Mouse (Mus musculus): Measurements from ENCODE around the gene Ppp1r15a. TPM values are rescaled to one million over a fixed set of nuclear protein-coding genes. Genes with fewer than 3 reads are reported as not detected.
A peak's percentile ranks its signal among the peaks of the same experiment; 100 is the strongest.

Gene Ppp1r15a
- 99.5 and 119 TPM in 2 replicates for polyA plus RNA-seq (2012; rRNA removed)

DNA sequence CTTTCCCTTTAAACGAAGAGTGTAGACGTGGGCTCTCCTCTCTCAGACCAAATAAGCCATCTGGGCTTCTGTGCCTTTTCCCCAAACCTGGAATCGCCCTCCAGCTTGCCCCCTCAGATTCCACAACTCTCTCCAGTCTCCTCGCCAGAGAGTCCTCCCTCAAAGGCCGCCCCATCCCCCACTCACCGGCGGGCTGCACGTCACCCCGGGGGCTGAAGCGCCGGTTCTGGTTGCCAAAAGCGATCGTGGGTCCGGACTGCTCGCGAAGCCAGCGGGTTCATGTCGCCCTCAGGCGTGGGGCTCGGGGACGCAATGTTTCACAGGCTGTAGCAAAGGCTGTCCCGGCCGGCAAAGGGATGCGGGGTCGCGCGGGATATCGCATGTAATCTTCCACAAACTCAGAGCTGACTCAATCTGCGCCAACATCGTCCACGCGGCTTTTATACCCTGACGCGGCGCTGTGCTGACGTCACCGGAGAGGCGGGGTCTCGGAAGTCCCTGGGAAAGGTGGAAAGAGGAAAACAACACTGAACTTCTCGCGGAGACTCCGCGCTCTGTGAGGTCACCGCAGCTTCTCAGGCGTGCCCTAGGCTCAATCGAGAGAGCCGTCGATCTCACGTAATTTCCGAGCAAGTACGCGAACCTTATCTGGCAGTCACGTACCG, at the start of gene Ppp1r15a, which contains the start of gene Plekha4:
TSS of gene Ppp1r15a (minus strand) at position 460 of the 665 bp plus-strand sequence.
TSS of gene Plekha4 (plus strand) at position 522 of the 665 bp plus-strand sequence.
- peak; percentile 90 to 95 for DNase-seq (ENCODE audit: low read depth in 1 of 2, low spot score in 2 of 2)
- Histone ChIP-seq H3K27me3 (ENCODE audit: control insufficient read depth, insufficient read depth, low read length) (no peaks in the 10 kb centered on the region), H3K4me1 (ENCODE audit: control insufficient read depth, insufficient read depth, insufficient read length) (peaks cover 6% of the 10 kb centered on the region; the same call in 1 of the 2 replicates), H3K4me3 (ENCODE audit: extremely low read depth, insufficient read depth, insufficient read length) (peak within 1 kb of the TSS; percentile 85), H3K27ac (ENCODE audit: insufficient read depth, low read length) (peak within 1 kb of the TSS; percentile 95), H3K36me3 (ENCODE audit: control insufficient read depth, insufficient read depth, low read length) (peaks cover 7% of the 10 kb centered on the region)
- TF ChIP-seq POLR2A (IDR thresholded peaks at IDR 0.05; ENCODE audit: low read depth, low read length) (peak; percentile 95), CTCF (IDR thresholded peaks at IDR 0.05; ENCODE audit: extremely low read depth, insufficient read depth, insufficient read length, insufficient replicate concordance) (no peak)
- under 1% methylated on average over 54 of the region's 54 CpGs for whole genome bisulfite sequencing

DNA sequence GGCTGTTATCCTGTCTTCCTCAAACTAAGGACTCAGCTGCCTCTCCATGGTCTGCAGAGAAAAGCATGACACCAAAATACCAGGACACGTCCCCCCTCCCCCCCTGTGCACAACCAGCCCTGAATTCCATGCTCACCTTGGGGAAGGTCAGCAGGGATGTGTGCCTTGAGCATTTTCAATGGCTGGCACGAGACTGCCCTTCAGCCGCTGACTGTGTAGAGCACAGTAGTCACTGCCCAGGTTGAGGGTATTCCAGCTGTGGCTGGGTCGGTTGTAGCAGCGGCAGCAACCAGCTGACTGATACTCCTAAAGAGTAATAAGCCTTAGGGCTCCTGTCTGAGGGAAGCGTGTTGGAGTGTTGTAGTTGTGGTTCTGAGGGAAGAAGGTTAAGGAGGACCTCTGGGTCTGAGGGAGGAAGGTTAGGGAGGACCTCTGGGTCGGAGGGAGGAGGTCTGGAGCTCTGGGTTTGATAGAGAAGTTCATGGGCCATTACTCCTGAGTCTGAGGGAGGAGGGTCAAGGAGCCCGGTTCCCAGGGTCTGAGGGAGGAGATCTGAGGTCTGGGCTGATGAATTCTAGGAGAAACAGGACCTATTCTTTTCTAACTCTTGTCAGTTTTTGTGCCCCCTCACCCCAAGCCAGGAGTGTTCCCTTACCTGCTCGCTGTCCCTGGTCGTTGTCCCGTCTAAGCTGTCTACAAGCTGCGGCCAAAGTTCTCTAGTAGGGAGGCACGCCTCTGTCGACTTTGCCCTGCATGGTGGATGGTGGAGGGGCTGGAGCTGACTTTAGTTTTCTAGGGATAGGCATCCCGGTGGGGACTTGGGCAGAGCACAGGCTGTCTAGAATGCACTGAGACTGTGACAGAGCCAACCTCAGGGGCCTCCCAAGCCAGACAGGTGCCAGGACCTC, 48.7 kb upstream of the Ppp1r15a start:
- Histone ChIP-seq H3K4me3 (ENCODE audit: extremely low read depth, insufficient read depth, insufficient read length) (no peak overlapping the region), H3K4me1 (ENCODE audit: control insufficient read depth, insufficient read depth, insufficient read length) (peaks cover 11% of the 10 kb centered on the region; the same call in 1 of the 2 replicates), H3K27ac (ENCODE audit: insufficient read depth, low read length) (no peak overlapping the region), H3K27me3 (ENCODE audit: control insufficient read depth, insufficient read depth, low read length) (no peaks in the 10 kb centered on the region), H3K36me3 (ENCODE audit: control insufficient read depth, insufficient read depth, low read length) (peaks cover 6% of the 10 kb centered on the region)
- TF ChIP-seq CTCF (IDR thresholded peaks at IDR 0.05; ENCODE audit: extremely low read depth, insufficient read depth, insufficient read length, insufficient replicate concordance) = no peak
- TF ChIP-seq POLR2A (IDR thresholded peaks at IDR 0.05; ENCODE audit: low read depth, low read length) = no peak
- WGBS = 91% methylated on average over 15 of the region's 15 CpGs
- no peak for DNase-seq (ENCODE audit: low read depth in 1 of 2, low spot score in 2 of 2)

DNA sequence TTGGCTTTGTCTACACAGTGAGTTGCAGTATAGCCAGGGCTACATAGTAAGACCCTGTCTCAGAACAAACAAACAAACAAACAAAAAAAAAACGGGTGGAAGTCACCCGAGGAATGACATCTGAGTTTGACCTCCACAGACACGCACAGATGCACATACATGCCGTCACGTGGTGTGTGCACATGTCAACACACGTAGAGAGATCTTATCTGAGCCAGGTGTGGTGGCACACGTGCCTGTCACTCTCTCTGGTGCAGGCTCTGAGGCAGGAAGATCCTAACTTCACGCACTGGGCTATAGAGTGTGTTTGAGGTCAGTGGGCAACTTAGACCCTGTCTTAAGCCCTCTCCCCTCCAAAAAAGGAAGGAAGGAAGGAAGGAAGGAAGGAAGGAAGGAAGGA, 47.9 kb upstream of the Ppp1r15a start:
- TF ChIP-seq CTCF (IDR thresholded peaks at IDR 0.05; ENCODE audit: extremely low read depth, insufficient read depth, insufficient read length, insufficient replicate concordance) (no peak), POLR2A (IDR thresholded peaks at IDR 0.05; ENCODE audit: low read depth, low read length) (no peak)
- peaks cover 12% of the 10 kb centered on the region; the same call in 1 of the 2 replicates for H3K4me1 ChIP-seq (ENCODE audit: control insufficient read depth, insufficient read depth, insufficient read length)
- DNase-seq (ENCODE audit: low read depth in 1 of 2, low spot score in 2 of 2) = no peak
- no peak overlapping the region for H3K4me3 ChIP-seq (ENCODE audit: extremely low read depth, insufficient read depth, insufficient read length)
- WGBS = 79% methylated on average over 8 of the region's 8 CpGs
- H3K27ac ChIP-seq (ENCODE audit: insufficient read depth, low read length) = no peak overlapping the region
- no peaks in the 10 kb centered on the region for H3K27me3 ChIP-seq (ENCODE audit: control insufficient read depth, insufficient read depth, low read length)
- H3K36me3 ChIP-seq (ENCODE audit: control insufficient read depth, insufficient read depth, low read length) = peaks cover 6% of the 10 kb centered on the region

DNA sequence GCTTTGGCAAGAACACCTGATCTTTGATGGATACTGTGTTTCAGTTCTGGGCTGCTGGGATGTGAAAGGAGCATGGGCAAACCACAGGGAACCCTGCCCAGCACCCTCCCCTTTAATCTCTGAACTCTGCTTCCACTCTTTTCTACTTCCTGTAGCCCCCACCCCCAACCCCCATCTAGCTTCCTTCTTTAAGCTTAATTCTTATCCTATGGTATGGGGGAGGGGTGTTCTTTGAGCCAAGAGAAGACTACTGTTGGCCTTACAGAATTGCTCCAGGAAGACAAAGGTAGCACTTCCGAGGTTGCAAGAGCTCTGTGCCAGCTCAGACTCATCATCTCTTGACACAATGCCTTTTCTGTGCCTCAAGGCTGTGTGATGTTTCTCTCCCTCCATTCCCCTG, 45.9 kb upstream of the Ppp1r15a start:
- WGBS = 25% methylated on average over 1 of the region's 1 CpGs
- H3K27ac ChIP-seq (ENCODE audit: insufficient read depth, low read length) = no peak overlapping the region
- no peak for DNase-seq (ENCODE audit: low read depth in 1 of 2, low spot score in 2 of 2)
- peaks cover 3% of the 10 kb centered on the region; the same call in 1 of the 2 replicates for H3K36me3 ChIP-seq (ENCODE audit: control insufficient read depth, insufficient read depth, low read length)
- TF ChIP-seq CTCF (IDR thresholded peaks at IDR 0.05; ENCODE audit: extremely low read depth, insufficient read depth, insufficient read length, insufficient replicate concordance) = no peak
- TF ChIP-seq POLR2A (IDR thresholded peaks at IDR 0.05; ENCODE audit: low read depth, low read length) = no peak
- H3K27me3 ChIP-seq (ENCODE audit: control insufficient read depth, insufficient read depth, low read length) = no peaks in the 10 kb centered on the region
- H3K4me1 ChIP-seq (ENCODE audit: control insufficient read depth, insufficient read depth, insufficient read length) = peaks cover 12% of the 10 kb centered on the region; the same call in 1 of the 2 replicates
- H3K4me3 ChIP-seq (ENCODE audit: extremely low read depth, insufficient read depth, insufficient read length) = no peak overlapping the region

DNA sequence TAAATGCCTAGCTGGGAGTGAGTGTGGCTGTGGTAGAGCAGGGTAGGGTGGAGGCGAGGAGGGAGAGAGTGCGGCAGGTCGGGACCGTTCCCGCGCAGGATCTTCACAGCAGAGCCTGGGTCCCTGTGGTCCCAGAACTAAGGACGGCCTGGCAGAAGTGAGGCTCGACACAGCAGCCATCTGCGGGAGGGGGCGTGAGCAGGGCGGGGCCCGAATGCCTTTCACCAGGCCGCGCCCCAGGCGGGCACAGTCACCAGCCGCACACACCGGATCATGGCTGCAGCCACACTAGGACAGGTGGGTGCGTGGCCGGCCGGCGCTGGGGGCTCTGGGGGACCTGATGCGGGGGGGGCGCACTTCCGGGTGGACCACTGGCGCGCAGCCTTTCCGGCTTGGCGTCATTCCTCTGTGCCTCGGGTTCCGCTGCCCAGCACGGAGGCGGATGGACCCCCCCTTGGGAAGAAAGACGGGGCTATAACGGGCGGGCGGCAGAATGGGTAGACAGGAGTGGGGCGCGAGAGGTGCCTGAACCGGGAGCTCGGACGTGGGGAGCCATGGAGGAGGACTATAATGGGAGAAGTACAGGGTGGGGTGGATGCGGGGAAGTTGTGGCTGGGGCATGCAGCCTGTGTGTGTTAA, 44.2 kb upstream of the Ppp1r15a start, which contains the start of gene Bcat2:
TSS of gene Bcat2 (plus strand) at position 51 of the 639 bp plus-strand sequence.
- peaks cover 12% of the 10 kb centered on the region; the same call in 1 of the 2 replicates for H3K4me1 ChIP-seq (ENCODE audit: control insufficient read depth, insufficient read depth, insufficient read length)
- no peaks in the 10 kb centered on the region for H3K27me3 ChIP-seq (ENCODE audit: control insufficient read depth, insufficient read depth, low read length)
- WGBS = 1% methylated on average over 41 of the region's 42 CpGs
- TF ChIP-seq POLR2A (IDR thresholded peaks at IDR 0.05; ENCODE audit: low read depth, low read length) = peak; percentile 63
- no peak for TF ChIP-seq CTCF (IDR thresholded peaks at IDR 0.05; ENCODE audit: extremely low read depth, insufficient read depth, insufficient read length, insufficient replicate concordance)
- H3K36me3 ChIP-seq (ENCODE audit: control insufficient read depth, insufficient read depth, low read length) = no peaks in the 10 kb centered on the region
- peak within 1 kb of the TSS; percentile 74 for H3K4me3 ChIP-seq (ENCODE audit: extremely low read depth, insufficient read depth, insufficient read length)
- peak in 1 of 2 experiments; percentile 75 for DNase-seq (ENCODE audit: low read depth in 1 of 2, low spot score in 2 of 2)
- peak within 1 kb of the TSS; percentile 81 for H3K27ac ChIP-seq (ENCODE audit: insufficient read depth, low read length)
